Mouse (Mus musculus) kidney, adult 8-10 months (tissue): ENCODE data around the gene Pip4k2c.

ENCODE experiments used
- DNase-seq, 2 experiments: peaks; one replicate each; pipeline ENCODE4 v3.0.0; 2022

Pip4k2c gene

DNA sequence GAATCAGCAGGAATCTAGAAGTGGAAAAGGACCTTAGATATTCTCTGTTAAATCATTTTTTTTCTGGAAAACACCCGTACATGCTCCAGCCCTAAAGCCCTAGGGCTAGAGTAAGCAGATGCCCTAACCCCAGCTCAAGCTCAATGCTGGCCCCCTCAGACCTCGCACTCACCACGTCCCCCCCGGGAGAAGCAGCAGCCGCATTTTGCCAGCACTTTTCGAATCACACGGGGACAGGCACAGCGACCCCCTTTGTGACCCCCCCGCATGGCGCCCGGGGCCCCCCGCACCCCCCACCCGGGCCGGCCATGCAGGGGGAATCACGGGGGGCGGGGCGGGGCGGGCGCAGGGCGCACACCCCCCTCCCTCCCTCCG lies 23.3 kb downstream of the Pip4k2c start:
- no peak for DNase-seq

DNA sequence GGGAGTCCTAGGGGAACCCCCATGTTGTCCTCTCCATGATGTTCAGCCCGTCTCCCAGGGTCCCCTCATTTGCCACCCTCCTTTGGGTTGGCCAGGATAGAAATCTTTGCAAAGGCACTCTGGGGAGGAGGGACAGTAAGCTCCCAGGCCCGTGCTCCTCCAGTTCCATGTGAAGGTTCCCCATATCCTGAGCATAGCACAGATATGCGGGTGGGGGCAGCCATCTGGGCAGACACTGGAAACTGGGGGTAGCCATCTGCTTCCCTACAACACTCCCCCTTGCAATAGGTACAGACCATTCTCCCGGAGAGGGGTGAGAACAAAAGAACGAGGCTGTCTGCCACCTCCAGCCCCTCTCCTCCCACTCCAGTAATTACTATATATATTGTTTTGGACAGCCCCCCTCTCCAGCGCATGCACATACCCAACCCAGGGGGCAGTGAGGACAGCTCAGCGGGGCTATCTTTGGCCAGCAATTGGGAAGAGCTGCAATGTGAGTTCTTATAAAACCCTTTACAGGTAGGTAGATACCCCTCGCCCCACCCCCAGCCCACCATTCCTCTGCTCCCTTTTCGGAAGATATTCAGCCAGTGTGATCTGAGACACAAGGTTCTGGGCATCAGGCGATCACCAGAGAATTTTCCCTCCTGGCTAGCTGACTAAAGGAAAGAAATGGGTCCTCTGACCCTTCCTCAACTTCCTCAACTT lies 23.9 kb downstream of the Pip4k2c start:
- no peak for DNase-seq

DNA sequence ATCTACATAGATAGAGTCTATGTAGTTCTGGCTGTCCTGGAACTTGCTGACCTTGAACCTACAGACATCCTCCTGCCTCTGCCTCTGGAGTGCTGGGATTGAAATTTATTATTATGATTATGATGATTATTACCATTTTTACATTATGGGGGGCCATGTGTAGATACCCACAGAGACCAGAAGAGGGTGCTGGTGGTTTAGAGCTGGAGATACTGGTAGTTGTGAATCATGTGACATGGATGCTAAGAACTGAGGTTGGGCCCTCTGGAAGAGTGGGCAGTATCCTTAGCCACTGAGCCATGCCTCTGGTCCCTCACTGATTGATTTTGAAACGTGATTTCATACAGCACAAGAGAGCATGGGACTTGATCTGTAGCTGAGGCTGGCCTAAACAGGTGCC lies 24.9 kb downstream of the Pip4k2c start:
- no peak for DNase-seq

- DNase-seq = no peak
These were observed 25.9 kb downstream of the Pip4k2c start for GRCm38 (mm10) chr10:127185506-127185905.

DNA sequence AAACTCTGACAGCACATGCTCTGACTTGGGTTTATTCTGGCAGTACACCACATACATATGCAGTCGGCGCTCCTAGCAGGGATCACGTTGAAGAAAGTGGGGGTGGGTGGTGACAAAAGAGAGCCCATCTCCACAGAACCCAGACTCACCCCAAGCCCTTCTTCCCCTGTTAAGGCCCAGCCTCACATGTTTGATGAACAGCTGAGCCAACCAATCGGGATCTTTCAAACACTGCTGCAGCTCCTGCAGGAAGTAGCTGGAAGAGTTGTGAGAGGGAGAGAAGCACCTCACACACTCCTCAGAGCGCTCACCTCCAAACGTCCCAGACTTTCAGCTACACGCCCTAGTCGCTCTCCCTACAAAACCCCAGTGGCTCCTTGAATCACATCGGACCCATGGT lies 26.3 kb downstream of the Pip4k2c start:
- no peak for DNase-seq

GRCm38 (mm10) chr10:127183759-127184158 lies 27.6 kb downstream of the Pip4k2c start:
- no peak for DNase-seq

DNA sequence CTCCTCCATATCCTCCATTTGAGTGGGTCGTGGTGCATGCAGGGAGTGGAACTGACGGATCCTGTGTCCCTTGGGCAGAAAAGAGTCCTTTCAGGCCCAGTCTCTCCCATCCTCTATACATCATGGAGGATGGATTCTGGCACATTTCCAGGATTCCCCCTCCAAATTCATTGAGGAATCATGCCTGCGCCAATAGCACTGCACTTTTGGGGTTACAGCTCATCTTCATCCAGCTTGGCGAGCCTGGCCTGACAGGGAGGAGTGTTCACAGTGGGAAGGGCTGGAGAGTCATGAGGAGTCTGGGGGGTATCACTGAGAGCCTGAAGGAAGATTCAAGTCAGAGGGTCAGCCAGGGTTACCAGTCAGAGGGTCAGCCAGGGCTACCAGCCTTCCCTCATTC lies 28.8 kb downstream of the Pip4k2c start:
- DNase-seq = no peak

DNA sequence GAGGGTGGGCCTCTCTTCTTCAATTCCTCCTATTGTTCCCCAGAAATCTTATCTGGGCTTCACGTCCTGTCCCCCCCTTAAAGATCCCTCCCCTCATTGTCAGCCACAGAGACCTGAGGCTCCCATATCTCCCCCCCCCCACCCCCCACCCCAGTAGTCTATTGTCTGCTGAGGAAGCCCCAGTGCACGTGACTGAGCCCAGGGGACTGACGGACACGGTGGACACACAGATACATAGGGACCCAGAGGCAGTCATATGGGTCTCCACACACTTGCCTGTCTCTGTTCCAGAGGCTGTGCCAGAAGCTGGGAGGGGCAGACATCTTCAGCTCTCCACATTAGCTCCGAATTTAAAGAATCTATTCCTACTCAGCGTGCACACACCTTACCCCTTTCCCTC lies 29.8 kb downstream of the Pip4k2c start:
- DNase-seq = no peak

GRCm38 (mm10) chr10:127180695-127181047 lies 30.7 kb downstream of the Pip4k2c start:
- DNase-seq = no peak

DNA sequence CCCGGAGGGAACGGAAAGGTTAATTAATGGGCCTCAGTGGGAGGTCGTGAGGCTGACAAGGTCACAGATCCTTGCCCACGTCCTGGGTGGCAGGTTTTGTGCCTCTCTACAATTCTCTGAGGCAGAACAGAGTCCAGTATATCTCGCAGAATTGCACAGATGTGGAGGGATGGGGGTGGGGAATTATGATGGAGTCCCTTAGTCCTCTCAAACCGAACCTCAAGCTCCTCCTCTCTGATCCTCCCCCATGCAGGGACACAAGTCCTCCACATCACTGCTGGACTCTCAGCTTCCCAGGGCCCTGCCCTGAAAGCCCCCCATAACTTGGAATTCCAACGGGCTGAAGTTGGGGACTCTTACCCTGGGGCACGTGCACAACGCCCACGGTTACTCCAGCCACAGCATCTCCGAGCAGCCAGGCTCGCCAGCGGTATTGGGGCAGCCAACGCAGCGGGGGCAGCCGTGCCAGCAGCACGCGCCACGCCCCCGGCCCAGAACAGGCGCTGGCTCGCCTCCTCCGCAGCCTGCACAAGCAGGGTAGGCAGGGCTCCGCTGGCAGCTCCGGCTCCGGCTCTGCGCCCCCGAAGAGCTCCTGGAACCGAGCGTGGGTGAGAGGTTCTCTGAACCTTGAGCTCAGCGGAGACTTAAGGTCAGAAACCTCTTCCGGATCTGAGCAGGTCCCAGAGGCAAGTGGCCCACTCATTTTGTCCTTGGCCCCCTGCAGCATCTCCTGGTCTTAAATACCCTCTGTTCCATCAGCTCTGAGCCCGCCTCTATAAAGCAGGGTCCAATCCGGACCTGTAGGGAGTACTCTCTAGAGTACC lies 31.3 kb downstream of the Pip4k2c start, which contains the start of gene Slc26a10:
Slc26a10 (minus strand) TSS at position 775 of the 824 bp plus-strand sequence.
- no peak for DNase-seq

GRCm38 (mm10) chr10:127178286-127179027 lies 32.9 kb downstream of the Pip4k2c start:
- DNase-seq = no peak

GRCm38 (mm10) chr10:127177719-127178118 lies 33.7 kb downstream of the Pip4k2c start:
- DNase-seq = peak in 1 of 2 experiments; percentile 73

- no peak for DNase-seq
These were observed 34.1 kb downstream of the Pip4k2c start for GRCm38 (mm10) chr10:127177235-127177634.

DNA sequence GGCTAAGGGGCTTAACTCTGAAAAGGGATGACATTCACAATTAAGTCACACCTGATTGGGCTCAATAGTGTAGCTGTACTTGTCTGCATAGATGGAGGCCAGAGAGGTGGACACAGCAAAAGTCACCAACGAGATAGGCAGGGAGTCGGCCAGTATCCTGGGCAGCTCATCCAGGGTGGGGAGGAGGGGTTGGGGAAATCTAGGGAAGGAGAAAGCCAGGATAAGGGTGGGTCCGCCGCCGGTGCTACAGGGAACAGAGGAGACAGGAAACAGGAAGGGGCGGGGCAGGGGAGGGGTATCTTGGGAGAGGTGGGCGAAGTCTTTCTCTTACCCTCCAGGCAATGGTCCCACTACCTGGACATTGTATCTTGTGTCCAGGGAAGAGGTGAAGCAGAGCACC lies 34.6 kb downstream of the Pip4k2c start:
- no peak for DNase-seq

GRCm38 (mm10) chr10:127176228-127176627 lies 35.2 kb downstream of the Pip4k2c start:
- no peak for DNase-seq

GRCm38 (mm10) chr10:127174170-127174569 lies 37.2 kb downstream of the Pip4k2c start:
- DNase-seq = no peak

GRCm38 (mm10) chr10:127173148-127174065 lies 38.0 kb downstream of the Pip4k2c start:
- no peak for DNase-seq

- no peak for DNase-seq
These were observed 39.7 kb downstream of the Pip4k2c start for GRCm38 (mm10) chr10:127171631-127172200.

- peak; percentile 63 to 81 for DNase-seq
These were observed 40.5 kb downstream of the Pip4k2c start for GRCm38 (mm10) chr10:127170837-127171272.

- no peak for DNase-seq
These were observed 41.4 kb downstream of the Pip4k2c start for GRCm38 (mm10) chr10:127170002-127170401.

DNA sequence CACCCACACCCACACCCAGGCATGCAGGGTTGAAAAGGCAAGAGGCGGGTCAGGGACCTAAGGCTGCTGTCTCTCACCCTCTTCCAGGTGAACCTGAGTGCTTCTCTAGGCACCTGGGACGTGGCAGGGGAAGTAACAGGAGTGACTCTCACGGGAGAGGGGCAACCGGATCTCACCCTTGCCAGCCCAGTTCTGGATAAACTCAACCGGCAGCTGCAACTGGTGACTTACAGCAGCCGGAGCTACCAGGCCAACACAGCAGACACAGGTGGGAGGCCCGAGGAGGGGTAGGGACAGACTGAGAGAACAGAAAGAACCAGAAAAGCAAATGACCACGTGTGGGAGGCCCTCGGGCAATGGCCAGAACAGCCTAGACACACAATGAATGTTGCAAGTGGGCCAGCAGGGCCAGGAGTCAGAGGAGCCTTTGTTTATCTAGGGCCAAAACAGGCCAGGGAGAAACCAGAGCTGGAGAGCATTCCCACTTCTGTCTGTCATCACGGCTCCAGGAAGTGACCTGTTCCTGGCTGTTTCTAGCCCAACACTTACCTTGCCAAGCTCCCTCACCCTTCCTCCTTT lies 43.7 kb downstream of the Pip4k2c start:
- DNase-seq = no peak
